Mouse (Mus musculus) liver, postnatal 0 days (tissue): ENCODE data around the gene Gm49366.

Source experiments
- CTCF ChIP-seq: sonication (generic); IDR thresholded peaks from 2 replicates; pipeline ENCODE4 v1.5.1; 2016; ENCODE audit warnings: antibody characterized with exemption, low read depth
- EP300 ChIP-seq: IDR thresholded peaks from 2 replicates; pipeline ENCODE4 v1.6.1; 2016; ENCODE audit warnings: antibody characterized with exemption, low read depth, mild to moderate bottlenecking

DNA sequence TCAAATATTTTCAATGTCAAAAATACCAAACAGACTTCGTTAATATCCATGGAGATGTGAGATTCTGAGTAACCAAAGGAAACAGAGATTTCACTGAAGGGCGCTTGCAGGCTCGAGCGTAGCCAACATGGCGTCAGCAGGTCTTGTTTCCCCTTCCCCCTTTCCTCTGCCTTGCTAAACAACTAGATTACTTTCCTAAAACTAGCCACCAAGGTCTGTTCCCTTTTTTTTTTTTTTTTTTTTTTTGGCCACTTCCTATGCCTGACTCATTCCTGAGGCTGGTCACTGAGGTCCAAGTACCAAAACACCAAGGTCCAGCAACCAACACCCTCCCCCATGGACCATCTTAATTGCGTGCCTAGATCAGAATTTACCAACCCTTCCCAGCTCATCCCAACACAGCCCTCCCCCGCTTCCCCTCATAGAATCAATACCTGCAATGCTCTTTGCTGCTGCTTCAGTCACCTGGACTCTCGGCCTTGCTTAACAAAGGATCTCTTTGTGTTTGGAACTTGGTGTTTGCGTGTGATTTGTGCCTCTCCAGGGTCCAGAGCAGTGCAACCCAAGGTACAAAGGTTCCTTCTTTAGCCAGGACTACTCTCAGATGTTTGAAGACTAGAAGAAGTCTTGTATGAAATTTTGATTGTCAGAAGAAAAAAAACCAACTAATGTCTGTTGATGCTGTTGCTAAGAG lies 15.5 kb upstream of the Gm49366 start:
- no peak for TF ChIP-seq CTCF
- peak; percentile 43; the same call in 1 of the 2 replicates for TF ChIP-seq EP300
